Mouse (Mus musculus) thymus, postnatal 4 days (tissue): Measurements from ENCODE around the gene Coq5.

Experiments
- DNase-seq: peaks from one replicate; pipeline ENCODE4 v3.0.0; 2021

The Coq5 gene

DNA sequence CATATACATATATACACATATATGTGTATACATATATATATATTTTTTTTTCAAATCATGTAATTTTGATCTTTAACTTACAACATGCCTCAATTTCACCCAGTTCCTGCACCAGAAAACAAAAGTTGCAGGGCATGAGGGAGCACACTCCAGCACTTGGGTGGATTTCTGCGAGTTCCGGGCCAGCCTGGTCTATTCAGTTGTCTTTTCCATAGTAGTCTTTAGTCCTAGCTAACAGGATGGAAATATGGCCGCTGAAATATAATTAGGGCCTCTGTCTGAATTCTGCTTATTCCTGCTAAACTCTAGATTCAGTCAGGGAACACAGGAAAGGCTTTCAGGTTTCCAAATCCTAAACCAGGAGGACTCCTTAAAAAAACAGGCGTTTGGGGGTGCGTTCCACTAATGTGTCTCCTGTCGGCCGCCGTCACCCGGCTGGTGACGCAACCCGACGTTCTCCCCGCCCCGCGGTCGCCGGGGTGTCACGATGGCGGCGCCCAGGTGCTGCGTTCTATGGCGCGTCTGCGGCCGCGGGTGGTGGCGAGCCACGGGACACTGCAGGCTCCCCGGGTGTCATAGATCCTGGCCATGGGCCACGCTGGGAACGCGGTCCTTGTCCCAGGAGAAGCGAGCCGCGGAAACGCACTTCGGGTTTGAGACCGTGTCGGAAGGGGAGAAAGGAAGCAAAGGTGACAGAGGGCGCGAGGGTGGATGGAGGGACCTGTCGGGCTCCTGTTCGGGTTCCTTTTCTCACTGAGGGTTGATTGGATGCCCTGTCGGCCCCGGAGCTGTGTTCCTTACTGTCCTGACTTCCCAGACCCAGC lies at the start of gene Coq5:
Gene Coq5, plus strand, starts transcription at position 441 of the 824 bp plus-strand sequence.
- peak; percentile 94 for DNase-seq

DNA sequence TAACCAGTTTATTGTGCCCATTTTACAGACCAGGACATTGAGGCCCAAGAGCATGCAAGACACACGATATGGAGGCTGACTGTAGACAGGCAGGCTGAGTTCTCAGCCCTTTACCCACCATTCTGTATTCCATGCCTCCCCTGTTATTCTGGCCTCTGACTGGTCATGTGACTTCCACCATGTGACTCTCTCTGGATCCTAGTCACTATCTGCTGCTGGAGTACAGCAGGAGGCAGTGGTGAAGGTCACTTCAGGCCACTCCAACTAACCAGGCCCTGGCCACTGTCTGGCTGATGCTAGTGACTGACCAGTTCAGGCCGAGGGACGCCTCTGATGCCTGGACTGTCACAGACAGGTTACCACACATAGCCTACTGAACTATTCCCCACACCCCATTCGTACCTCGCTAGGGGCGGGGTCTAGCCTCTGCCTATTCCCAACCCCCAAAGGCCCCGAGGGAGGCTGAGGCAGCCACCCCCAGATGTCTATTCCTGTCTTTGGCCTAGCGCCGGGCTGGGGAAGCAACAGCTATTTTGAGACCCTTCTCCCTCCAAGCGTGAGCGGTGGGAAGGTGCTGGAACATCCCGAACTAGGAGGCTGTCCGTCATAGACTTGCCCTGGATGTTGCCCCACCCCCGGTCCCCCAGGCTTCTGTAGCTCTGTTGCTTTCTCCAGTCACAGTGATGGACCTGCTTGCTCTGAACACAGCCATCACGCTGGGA lies 48.5 kb upstream of the Coq5 start:
- no peak for DNase-seq

- DNase-seq: no peak
Measured at GRCm38 (mm10) chr5:115231552-115232120, 47.8 kb upstream of the Coq5 start.

GRCm38 (mm10) chr5:115232516-115232915 lies 47.0 kb upstream of the Coq5 start:
- DNase-seq: no peak

GRCm38 (mm10) chr5:115233031-115233780 lies 46.3 kb upstream of the Coq5 start:
- no peak for DNase-seq

- no peak for DNase-seq
Measured at GRCm38 (mm10) chr5:115234519-115234918, 44.9 kb upstream of the Coq5 start.

DNA sequence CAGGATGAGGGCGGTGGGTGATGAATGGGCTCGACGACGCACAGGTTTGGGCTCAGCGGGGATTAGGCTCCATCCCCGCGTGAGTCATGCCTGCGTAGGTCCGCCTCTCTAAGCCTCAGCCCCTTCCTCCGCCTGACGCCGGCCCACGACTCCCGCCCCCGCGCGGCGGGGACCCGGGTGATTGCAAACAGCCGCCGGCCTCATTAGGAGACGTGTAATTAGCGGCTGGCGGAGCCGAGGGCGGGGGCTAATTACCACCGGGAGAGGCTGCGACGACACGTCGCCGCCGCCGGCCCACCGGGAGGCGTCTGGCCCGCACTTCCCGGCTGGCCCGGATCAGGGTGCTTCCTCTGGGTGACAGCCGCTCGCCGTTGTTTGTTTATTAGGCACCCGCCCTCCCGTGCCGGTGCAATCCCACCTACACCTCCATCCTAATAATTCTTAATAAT lies 44.1 kb upstream of the Coq5 start:
- DNase-seq: peak; percentile 51

DNA sequence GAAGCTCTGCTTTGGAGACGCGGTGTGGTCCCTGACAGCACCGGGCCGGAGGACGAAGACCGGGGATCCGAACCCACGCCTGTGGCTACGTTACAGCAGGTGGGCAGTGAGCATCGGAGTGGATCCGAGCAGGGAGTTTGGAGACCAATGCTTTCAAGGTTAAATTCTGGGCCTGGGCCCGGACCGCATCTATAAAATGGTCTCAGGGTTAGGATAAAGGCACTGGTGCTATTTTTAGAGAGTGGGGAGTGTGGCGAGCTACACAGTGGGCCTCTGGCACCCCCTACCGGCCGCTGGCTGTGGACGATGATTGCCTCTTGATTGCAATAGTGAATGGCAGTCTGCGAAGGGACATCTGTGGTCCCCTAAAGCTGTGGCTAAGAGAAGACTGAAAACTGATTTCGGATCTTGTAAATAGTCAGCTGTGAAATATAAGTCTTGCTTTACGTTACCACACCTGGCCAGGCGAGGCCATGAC lies 43.6 kb upstream of the Coq5 start, which contains the start of gene Pop5:
Gene Pop5, plus strand, starts transcription at position 51 of the 478 bp plus-strand sequence.
- DNase-seq: peak; percentile 96

GRCm38 (mm10) chr5:115237803-115238728 lies 41.4 kb upstream of the Coq5 start:
- peak; percentile 94 for DNase-seq

DNA sequence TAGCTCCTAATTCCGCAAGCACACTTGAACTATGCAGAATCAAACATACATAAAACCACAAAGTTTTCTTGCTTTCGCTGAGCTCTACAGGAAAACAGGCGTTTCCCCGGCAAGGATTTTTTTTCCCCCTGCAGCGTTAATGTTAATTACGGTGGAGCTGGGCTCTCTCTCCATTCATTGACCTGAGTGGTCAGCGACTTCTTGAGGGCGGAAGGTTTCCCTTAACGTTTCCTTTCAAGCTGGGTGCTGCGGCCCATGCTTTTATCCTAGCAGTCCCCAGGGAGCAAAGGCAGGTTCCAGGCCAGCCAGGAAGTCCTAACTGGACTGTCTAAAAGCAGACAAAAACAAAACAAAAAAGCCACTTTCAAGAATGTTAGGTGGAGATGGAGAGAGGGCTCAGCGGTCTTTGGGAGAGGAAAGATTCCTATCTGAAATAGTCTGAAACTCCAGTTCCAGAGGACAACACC lies 40.7 kb upstream of the Coq5 start:
- DNase-seq: no peak

DNA sequence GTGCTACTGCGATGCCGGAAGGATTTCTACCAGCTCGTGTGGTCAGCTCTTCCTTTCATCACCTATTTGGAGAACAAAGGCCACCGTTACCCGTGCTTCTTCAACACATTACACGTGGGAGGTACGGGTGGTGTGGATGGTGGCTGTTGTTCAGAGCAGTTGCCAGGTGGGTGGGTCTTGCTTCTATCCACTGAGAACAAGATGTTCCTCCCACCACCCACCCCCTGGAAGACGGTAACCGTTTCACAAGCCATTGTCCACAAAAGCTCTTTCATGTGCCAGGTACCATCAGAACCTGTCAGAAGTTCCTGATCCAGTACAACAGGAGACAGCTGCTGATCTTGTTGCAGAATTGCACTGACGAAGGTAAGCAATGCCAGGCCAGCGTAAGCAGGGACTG lies 39.3 kb upstream of the Coq5 start:
- DNase-seq: no peak

- DNase-seq: no peak
Measured at GRCm38 (mm10) chr5:115255472-115255871, 24.0 kb upstream of the Coq5 start.

DNA sequence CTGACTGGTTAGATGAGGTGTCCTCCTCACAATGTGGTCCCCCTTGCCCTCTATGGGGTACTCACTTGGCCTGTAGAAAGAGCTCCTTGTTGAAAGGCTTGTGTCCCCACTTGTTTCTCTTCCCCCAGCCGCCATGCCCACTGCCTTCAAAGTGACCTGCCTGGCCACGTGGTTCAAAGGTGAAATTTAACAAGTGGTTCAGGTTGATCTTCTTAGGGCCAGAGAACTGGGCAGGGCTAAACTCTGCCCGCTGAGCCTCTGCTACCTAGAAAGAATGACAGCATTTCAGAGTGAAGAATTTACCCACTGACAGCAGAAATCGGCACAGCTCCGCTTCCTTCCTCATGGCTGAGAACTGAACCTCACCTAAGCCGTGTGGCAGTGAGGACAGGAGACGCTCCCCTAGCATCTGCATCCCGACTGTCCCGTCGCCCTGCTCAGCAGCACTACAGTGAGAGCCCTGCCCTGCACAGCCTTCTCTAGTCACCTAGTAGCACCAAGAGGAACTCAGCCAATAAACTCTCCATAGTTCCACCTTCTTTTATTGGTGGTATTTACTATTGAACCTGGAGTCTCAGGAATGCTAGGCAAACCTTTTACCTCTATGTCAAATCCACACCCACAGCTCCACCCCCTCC lies 22.4 kb upstream of the Coq5 start:
- DNase-seq: no peak

GRCm38 (mm10) chr5:115260356-115260755 lies 19.1 kb upstream of the Coq5 start:
- no peak for DNase-seq

DNA sequence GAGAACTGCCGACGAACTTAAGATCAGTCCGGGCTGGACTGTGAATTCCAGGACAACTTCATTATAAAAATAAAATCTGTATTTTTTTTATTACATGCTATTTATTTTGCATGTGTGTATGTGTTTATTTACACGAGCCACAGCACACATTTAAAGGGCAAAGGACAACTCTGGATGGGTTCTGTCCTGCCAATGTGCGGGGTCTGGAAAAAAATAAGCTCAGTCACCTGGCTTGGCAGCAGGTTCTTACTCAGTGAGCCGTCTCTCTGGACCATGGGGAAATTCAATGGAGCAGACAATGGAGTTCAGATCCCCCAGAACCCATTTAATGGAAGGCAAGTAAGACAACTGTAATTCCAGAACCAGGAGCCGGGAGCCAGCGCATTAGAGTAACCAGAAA lies 18.3 kb upstream of the Coq5 start:
- no peak for DNase-seq

- DNase-seq: no peak
Measured at GRCm38 (mm10) chr5:115261880-115262279, 17.6 kb upstream of the Coq5 start.

GRCm38 (mm10) chr5:115262502-115263291 lies 16.8 kb upstream of the Coq5 start:
- DNase-seq: no peak

DNA sequence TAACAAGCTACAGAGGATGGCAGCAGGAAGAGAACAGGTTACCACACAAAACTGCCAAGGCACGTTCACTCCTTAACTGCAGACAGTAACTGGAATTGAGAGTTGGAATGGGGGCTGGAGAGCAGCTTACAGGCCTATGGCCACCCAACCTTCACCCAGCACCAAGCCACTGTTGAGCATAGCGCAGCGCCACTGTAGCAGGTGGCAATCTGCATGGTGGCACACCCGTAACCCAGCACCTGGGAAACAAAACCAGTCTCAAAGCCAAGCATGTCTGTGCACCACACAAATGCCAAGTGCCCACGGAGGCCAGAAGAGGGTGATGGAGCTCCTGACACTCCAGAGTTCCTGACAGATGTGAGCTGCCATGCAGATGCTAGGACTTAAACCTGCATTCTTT lies 13.1 kb upstream of the Coq5 start:
- no peak for DNase-seq

- DNase-seq: no peak
Measured at GRCm38 (mm10) chr5:115266787-115267468, 12.5 kb upstream of the Coq5 start.
